Mouse (Mus musculus) T-helper 1 cell (primary cell): ENCODE data around the gene Phlpp2.

Experiments used
- in situ Hi-C: fragments of 300-600 bp; cut with MboI, MseI; formaldehyde crosslinking; loops from one replicate; pipeline ENCODE4 v1.15.1; 2025; ENCODE audit warnings: high pct_unique_total_duplicates

The Phlpp2 gene

GRCm38 (mm10) chr8:109962896-109963295 is 94.6 kb downstream of the Phlpp2 start:
- in situ Hi-C loops, result no loop called here

GRCm38 (mm10) chr8:109963421-109963820 is 95.1 kb downstream of the Phlpp2 start:
- in situ Hi-C loops, result no loop called here

GRCm38 (mm10) chr8:109964106-109964505 is 95.8 kb downstream of the Phlpp2 start:
- in situ Hi-C loops, result no loop called here

- in situ Hi-C loops, result no loop called here
These were observed 100.5 kb downstream of the Phlpp2 start for GRCm38 (mm10) chr8:109968837-109969236.

GRCm38 (mm10) chr8:109970323-109970722 is 102.0 kb downstream of the Phlpp2 start:
- in situ Hi-C loops, result loop anchor here (5.0 kb wide), 1 partner anchor 102 kb away; no protein-coding TSS in a partner anchor

- in situ Hi-C loops, result loop anchor here (5.0 kb wide), 1 partner anchor 99 kb away; no protein-coding TSS in a partner anchor
These were observed 104.6 kb downstream of the Phlpp2 start for GRCm38 (mm10) chr8:109972901-109973300.

GRCm38 (mm10) chr8:109979339-109979738 is 111.0 kb downstream of the Phlpp2 start:
- in situ Hi-C loops, result no loop called here

GRCm38 (mm10) chr8:109982386-109983105 is 114.2 kb downstream of the Phlpp2 start:
- in situ Hi-C loops, result no loop called here

- in situ Hi-C loops, result no loop called here
These were observed 115.6 kb downstream of the Phlpp2 start for GRCm38 (mm10) chr8:109983944-109984343.

GRCm38 (mm10) chr8:109986384-109986783 is 118.0 kb downstream of the Phlpp2 start:
- in situ Hi-C loops, result no loop called here

GRCm38 (mm10) chr8:109987776-109988175 is 119.4 kb downstream of the Phlpp2 start:
- in situ Hi-C loops, result no loop called here

GRCm38 (mm10) chr8:109989151-109989550 is 120.8 kb downstream of the Phlpp2 start:
- in situ Hi-C loops, result no loop called here

GRCm38 (mm10) chr8:109990224-109990623 is 121.9 kb downstream of the Phlpp2 start, which contains the start of gene Tat:
Tat (plus strand) TSS chr8:109990437.
- in situ Hi-C loops, result no loop called here

- in situ Hi-C loops, result no loop called here
These were observed 123.8 kb downstream of the Phlpp2 start for GRCm38 (mm10) chr8:109992166-109992565.

GRCm38 (mm10) chr8:109992951-109993350 is 124.6 kb downstream of the Phlpp2 start:
- in situ Hi-C loops, result no loop called here
